Mouse (Mus musculus) spleen, postnatal 36 days (tissue): ENCODE measurements around the gene Tomm70a.

Experiments used
- DNase-seq, 2 experiments: peaks; one replicate each; pipeline ENCODE4 v3.0.0; 2022; ENCODE audit warnings: low spot score in 2 of 2, mixed read lengths in 1 of 2

Gene Tomm70a

DNA sequence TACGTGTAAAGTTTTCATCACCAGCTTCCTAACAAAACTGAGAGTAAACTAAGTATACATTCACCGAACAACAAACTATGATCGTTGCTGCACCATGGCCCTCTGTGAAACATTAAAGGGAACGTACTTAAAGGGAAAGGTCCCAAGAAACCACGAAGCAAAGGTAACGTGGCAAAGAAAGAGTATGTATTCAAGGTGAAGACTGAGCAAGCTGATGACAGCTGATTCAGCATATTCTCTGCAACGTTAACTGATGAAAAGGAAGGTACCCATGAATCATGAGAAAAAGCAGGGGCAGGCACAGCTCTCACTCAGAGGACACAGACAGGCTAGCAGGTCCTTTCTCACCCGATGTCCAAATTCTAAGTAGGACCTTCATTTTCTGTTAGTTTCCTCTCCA is 68.9 kb downstream of the Tomm70a start:
- DNase-seq = no peak

DNA sequence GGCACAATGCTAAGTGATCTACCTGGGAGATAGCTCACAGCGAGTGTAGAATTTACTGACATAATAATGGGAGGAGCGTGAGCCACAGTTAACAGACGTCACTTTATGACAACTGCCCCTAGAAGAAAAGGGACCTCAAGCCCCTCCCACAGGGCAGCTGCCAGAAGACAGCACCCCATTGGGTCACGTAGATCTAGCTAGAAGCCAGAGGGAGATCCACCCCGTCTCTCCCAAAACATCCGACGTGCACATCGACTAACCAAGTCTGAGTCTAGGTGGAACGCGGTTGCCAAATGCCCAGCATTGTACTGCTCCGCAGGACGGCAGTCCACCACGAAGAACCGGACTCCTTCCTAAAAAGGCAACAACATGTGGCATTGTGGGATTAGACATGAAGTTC is 69.7 kb downstream of the Tomm70a start:
- no peak for DNase-seq

DNA sequence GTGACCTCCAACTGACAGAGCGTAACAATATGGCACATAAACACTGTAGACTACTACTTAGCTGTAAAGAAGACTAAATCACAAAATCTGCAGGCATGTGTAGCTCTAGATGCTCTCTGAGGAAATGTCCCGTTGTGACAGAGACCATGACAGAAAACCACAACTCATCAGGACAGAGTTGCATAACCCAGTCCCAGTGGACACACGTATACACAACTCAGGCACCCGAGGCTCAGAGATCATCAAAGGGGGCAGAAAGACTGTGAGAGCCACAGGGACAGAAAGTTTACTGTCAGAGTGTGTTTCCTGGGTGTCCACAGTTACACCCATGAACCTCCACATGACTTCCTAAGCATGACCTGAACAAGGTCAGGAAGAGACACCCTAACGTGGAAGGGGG is 75.1 kb downstream of the Tomm70a start:
- DNase-seq = no peak

DNA sequence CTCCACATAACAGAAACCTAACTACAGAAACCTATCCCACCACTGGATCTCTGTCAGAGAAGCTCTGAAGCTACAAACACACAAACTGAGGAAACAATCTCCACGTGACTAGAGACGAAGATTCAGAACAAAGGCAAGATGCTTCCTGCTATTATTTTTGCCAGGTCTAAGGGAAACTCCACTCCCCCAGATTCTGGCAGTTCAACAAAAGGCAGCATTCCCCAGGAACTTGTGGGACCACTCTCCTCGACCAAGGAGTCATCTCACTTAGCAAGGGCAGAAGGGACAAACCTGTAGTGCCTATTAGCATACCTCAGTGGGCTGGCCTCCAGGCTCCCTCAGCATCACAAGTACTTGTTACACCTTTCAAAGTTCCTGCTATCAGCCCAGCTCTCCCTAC is 75.8 kb downstream of the Tomm70a start:
- DNase-seq = no peak
